Mouse (Mus musculus) MEL-GATA-1-ER (cell line): ENCODE measurements around the gene Hdhd5.

ENCODE experiments used
- DNase-seq: peaks from one replicate; pipeline ENCODE4 v3.0.0-alpha.2; 2012; ENCODE audit warnings: low read depth; ENCODE audit errors: extremely low read depth

Gene Hdhd5

DNA sequence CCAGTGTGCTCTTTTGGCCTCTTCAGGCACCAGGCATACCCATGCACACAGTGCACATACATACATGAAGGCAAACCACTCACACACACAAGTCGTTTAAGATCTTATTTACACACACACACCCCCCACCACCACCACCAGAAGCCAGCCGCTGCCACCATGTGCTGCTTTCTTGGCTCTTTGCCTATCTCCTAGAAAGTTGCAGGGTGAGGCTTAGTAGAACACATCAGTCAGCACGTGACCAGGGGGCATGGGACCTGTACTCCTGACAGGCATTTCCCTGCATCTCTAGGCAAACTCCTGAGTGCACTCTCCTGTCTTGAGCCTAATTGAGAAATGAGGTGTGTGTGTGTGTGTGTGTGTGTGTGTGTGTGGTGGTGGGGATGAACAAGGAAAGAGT lies 46.1 kb downstream of the Hdhd5 start:
- DNase-seq = peak; percentile 60

DNA sequence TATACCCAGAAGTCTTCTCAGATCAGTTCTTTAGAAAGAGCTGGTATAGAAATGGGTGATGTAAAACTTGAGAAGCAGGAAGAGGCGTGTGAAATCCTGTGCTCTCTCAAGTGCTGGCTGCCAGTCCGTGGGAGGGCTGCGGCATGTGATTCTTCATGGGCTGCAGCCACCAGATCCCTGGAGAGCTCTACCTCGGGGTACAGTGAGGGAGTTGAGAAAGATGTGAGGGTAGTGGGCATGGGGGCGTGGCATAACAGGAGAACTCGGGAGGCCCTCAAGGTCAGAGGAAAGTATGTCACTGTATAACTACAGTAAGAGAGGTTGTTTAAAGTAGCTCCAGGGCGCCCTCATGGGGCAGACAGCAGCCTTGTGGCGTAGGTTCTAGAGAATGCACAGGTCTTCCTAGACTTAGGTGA lies 47.9 kb downstream of the Hdhd5 start:
- no peak for DNase-seq

DNA sequence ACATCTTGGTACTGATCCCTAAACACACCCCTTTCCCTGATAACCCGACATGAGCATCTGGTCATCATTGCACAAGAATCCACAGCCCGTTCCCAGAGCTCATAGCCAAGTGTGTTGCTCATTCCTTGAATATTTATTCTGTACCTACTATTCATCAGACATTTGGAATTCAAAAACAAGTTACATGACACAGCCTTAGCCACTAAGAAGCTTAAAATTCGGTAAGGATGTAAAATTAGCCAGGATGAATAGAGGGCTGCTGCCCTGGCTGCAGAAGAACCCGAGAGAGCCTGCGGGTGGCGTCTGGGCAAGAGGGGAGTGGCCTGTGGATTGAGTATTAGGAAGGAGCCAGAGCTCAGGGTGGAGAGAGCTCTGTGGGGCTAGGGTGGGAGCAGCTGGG lies 48.4 kb downstream of the Hdhd5 start:
- no peak for DNase-seq

DNA sequence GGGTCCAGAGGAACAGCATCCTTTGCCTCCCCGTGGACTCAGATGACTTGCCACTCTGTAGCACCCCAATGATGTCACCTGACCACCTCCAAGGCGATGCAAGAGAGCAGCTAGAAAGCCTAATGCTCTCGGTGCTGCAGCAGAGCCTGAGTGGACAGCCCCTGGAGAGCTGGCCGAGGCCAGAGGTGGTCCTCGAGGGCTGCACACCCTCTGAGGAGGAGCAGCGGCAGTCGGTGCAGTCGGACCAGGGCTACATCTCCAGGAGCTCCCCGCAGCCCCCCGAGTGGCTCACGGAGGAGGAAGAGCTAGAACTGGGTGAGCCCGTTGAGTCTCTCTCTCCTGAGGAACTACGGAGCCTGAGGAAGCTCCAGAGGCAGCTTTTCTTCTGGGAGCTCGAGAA lies 49.1 kb downstream of the Hdhd5 start:
- DNase-seq = no peak

DNA sequence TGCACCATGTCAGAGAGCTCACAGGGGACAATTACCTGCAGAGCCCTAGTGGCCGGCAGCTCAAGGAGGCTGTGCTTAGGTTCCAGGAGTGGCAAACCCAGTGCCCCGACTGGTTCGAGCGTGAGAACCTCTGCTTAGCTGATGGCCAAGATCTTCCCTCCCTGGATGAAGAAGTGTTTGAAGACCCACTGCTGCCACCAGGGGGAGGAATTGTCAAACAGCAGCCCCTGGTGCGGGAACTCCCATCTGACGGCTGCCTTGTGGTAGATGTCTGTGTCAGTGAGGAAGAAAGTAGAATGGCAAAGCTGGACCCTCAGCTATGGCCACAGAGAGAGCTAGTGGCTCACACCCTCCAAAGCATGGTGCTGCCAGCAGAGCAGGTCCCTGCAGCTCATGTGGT lies 49.6 kb downstream of the Hdhd5 start:
- no peak for DNase-seq

DNA sequence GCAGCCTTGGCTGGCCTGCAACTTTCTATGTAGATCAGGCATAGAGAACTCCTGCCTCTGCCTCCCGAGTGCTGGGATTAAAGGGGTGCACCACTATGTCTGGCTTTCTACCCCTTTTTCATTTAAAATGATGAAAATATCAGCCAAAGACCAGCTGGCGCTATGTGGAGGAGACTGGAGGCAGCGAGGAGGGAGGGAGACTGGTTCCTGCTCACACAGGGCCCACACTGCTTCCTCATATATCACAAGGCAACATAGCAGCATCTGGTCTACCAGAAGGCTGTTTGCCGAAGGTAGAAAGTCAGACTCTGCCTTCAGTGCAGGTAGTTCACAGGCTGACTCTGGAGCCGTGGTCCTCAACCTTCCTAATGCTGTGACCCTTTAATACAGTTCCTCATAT lies 50.8 kb downstream of the Hdhd5 start:
- DNase-seq = no peak

DNA sequence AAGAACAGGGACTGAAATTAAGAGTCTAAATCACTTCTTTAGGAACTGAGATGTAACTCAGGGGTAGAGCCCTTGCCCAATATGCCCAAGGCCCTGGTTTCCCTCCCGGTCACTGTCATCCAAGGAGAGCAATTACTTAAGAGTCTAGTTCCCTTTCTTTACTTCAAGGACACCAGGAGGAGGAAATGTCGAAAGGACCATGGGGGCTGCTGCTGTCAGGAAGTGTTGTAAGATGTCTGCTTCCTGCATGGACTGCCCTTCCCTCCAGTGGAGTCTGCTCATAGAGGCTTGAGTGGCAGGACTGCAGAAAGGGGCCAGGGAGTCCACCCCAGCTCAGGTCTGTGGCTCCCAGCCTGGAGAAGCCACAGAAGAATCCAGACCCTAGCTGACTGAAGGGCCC lies 51.8 kb downstream of the Hdhd5 start:
- DNase-seq = no peak

DNA sequence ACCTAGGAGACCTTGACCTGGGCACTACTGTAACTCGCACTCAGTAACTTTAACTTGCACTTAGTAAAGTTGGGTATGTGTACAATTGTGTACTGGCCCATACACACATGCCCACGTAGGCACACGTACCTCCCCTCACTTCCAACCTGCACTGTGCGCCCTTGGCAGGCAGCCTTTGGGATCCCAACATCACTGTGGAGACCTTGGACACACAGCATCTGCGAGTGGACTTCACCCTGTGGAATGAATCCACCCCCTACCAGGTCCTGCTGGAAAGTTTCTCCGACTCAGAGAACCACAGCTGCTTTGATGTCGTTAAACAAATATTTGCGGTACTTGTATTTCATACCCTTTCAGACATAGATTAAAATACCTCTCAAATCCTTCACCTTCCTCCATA lies 55.8 kb downstream of the Hdhd5 start:
- DNase-seq = no peak

DNA sequence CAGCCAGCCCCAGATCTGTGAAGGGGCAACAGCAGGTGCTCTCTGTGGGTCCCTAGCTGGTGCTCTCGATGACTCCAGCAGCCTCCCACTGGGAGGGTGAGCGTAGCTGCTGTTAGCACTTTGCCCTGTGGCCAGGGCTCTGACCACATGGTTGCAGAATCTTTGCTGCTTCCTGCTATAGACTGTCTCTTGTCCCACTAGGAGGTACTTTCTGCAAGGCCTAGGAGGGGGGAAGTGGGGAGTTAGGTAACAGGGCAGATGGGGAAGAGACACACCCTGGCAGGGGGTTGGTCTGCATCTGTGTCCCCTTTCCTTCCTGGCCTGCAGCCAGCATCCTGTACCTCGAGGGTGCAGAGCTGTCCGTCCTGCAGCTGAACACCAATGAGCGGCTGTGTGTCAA lies 57.7 kb downstream of the Hdhd5 start:
- no peak for DNase-seq

DNA sequence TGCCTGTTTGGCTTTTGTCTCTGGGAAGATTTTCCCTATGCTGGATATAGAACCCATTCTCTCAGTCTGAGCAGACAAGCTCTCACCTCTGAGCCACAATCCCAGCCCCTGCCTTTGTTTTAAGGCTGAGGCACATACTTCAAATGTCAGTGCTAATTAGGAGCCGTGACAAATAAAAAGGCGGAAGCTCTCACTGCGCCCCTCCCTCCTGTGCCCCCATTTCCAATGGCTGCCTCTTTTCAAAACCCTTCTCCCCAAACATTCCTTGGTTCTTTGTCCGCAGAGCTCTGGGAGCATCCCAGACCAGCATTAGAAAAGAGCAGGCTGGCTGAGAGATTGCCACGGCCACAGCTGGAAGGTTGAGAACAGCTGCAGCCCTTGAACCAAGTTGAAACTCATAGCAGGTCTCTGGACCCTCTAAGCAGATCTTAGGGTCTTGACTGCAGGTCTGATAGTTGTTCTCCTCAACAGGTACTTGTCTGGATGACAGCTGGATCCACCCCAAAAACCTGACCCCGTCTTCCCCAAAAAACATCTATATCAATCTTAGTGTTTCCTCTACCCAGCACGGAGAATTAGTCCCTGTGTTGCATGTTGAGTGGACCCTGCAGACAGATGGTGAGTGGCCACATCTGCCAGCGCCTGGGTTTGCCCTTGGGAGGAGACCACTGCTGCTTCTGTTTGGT lies 58.5 kb downstream of the Hdhd5 start:
- no peak for DNase-seq

DNA sequence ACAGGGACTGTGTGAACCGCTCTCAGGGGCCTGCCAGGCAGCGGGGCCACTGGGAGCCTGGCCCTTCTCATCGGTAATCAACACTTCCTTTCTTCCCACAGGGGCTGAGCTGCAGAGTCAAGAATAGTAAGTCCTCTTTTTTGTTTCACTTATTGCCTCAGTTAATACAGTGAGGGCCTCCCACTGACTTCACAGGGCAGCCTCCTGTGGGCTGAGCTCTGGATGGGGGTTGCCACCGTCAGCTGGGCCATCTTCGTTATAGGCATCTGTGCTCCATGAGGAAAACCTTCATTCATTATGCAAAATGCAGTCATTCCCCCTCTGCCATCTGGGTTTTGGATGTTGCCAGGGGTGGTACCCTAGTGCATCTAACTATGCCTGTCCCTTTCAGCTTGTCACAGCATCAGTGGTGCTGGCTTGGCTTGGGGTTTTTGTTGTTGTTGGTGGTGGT lies 59.1 kb downstream of the Hdhd5 start:
- no peak for DNase-seq

DNA sequence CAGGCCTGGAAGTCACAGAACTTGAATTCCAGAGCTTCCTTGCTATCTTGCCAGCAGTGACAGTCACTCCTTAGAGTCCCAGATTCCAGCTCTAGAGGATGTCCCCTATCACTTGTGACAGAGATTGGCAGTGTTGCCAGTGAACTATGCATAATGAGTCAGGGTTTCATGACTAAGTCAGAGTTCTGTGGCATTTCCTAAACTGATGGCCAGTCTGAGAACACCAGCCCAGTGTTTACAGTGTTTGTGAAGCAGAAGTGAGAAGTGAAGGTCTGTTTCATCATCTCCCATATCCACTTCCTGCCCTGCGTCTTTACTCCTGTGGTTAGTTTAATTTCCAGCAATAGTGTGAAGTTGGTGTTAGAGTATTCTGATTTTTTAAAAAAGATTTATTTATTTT lies 60.5 kb downstream of the Hdhd5 start:
- no peak for DNase-seq

DNA sequence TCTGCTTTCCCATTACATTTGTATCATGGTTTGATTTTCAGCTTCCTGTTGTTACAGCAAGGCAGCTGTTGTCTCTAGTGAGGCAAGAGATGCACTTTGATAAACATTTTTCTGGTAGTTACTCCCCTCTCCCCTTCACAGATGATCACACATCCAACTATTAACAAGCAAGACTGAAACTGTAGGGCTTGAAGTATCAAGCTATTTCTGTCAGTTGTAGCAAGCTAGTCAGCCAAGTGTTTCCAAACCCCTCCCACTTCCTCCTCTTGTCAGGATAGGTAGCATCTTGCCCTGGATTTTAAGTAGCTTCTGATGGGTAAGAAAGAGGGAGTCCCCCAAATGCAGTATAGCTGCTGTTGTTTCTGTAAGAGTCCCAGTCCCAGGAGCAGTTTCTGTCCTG lies 61.3 kb downstream of the Hdhd5 start:
- no peak for DNase-seq

DNA sequence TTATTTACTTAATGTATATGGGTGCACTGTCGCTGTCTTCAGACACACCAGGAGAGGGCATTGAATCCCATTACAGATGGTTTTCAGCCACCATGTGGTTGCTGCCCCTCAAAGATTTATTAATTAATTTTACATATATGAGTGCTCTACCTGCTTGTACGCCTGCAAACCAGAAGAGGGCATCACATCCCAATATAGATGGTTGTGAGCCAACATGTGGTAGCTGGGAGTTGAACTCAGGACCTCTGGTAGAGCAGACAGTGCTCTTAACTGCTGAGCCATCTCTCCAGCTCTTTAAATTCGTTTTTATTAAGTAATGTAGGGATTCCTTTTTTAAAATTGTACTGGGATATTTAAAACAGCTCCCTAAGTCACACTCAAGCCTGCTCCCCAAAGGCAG lies 61.9 kb downstream of the Hdhd5 start:
- DNase-seq = no peak

DNA sequence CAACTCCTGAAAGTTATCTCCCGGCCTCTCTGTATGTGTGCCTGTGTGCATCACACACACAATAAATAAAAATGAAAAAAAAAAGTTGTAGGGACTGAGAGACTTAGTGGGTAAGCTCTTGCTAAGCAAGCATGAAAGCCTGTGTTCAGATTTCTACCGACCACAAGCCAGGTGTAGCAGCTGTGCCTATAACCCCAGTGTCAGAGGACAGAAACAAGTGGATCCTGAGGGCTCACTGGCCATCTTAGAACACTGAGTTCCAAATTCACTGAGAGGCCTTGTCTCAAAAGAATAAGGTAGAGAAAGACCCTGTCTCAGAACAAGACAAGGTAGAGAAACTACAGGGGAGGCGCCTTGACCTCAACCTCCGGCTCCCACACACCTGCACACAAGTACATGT lies 62.9 kb downstream of the Hdhd5 start:
- no peak for DNase-seq

DNA sequence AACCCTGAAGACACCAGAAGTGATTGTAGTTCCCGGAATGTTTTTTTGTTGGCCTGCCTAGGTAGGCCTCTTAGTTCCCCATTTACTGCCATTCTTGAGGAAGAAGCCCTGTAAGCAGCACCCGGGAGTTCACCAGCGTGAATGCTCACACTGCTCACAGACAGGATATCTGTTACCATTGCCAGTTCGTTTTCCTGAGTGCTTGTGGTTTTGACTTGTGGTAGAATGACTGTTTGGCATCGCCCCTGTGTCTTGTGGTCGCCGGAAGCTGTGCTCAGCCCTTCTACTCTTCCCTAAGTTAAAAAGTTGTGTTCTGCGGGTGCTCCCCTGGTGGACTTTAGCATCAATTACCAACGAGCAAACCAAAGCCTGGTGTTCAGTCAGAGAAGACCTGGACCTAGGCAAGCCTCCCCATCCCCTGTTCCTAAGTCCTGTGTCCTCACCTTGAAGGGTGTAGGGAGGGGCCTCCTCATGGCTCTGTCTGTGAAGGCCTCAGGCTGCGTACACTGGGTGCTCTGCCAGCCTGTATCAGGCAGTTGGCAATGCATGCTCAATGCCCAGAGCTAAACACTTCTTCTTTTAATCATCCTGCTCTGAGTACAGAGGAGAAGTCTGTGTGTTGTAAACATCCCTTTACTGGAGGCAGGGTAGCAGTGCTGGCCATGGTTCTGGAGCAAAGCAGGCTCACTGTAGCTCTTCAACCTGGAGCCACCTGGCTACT lies 64.3 kb downstream of the Hdhd5 start:
- DNase-seq = peak; percentile 90

DNA sequence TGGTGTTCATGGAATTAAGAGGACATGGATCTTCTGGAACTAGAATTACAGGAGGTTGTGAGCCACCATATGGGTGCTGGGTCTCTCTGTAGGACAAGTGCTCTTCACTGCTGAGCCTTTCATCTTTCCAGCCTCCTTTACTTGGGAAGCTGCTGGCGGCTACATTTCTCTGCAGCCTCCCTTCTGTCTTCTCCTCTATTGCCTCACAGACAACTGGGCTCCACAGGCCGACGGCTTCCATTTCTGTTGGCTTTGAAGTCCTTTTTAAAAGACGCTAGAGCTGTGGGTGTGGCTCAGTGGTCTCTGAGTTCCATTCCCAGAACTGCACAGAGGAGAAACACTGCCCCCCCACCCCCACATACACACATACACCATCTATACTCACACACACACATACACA lies 65.7 kb downstream of the Hdhd5 start:
- DNase-seq = no peak

DNA sequence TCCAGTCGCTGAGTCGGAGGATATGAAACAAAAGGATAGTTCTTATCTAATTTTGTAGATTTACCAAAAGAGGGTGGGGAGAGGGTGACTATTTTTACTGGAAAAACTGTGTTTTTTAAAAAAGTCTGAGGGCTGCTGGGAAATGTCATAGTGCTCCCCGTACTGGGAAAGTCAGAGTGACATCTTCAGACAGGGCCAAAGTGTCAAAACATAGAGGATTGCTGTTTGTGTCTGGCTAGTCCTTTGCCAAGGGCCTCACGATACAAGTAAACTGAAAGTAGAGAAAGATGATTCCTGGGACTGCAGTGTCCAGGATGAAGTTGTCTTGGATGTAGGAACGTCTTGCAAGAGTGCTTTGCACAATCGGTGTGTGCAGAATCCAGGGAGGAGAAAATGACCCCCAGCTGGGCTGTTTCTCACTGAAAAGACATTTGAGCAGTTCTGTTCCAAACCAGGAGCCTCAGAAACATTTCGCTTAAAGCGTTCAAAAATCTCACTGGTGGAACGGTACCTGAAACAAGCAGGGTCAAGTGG lies 66.6 kb downstream of the Hdhd5 start:
- no peak for DNase-seq

DNA sequence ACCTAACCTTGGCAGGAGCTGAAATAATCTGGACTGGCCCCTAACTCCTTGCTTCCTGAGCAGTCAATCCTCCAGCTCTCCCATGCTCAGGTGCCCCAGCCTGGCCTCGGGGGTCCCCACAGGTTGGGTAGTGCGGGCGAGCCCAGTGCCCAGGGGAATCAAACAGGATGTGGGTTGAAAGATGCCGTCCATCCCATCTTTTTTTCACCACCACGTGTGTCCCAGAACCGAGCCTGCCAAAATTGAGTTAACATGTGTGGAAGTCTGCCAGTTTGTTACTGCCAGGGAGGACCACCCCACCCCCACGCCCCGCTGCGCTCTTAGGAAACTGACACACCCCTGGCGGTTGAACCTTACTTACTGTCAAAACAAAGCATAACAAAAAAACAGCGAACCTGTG lies 67.2 kb downstream of the Hdhd5 start:
- no peak for DNase-seq

DNA sequence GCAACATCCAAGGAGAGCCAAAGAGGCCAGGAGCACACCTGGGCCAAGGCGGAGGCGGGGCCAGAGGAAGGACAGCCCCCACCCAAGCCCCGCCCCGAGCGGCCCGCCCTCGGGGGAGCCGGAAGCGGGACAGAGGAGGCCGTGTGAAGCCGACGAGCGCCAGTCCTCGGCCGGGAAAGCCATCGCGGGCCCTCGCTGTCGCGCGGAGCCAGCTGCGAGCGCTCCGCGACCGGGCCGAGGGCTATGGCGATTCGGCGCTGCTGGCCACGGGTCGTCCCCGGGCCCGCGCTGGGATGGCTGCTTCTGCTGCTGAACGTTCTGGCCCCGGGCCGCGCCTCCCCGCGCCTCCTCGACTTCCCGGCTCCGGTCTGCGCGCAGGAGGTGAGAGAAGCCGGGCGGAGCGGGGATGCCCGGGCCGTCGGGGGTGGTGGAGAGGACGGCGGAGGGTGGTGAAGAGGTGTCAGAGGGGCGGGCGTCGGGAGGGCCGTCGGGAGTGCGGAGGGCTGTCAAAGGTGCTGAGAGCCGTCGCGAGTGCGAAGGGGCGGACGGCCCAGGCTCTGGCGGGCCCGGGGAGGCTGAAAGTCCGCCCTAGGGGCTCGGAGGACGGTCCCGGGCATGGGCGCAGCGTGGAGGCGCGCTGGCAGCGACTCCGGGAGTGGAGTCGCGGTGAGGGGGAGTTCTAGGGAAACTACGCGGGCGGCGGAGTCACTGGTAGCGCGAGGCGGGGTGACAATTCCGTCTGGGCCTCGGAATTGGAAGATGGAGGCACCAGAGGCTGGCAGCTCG lies 67.8 kb downstream of the Hdhd5 start, which contains the start of gene Il17ra:
Gene Il17ra (plus strand): TSS at position 162 of the 786 bp plus-strand sequence.
- DNase-seq = no peak

DNA sequence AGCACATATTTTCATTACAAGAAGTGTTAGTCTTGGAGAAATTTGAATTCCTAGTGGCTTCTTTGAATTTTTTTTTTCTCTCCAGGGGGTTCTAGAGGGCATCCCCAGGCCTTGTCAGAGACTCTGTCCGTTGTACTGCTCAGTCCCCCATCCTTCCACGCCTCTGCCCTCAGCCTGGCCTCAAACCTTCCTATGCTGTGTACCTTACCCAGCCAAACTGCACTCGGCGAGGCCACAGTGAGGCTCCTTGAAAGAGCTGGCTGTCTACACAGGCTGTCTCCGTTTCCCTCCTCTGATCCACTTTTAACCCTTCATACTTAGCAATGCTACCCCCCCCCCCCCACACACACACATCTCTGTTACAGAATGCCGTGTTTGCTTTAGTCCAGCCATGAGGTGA lies 68.9 kb downstream of the Hdhd5 start:
- no peak for DNase-seq

DNA sequence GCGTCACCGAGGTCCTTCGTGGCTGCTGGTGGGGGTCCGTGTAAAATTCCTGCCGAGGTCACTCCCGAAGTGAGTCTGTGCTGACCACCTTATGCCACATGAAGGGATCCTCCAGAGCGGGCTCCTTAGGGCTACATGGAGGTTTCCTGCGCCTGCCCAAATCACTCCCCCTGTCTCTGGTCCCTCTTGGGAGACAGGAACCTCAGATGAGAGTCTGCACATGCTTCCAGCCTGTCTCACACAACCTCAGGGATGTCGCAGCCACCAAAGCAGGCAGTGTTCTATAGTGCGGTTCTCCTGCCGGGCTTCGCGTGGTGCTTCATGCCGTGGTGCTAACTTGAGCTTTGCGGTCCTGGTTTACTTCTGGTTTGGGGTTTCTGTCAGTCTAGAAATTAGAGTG lies 69.9 kb downstream of the Hdhd5 start:
- no peak for DNase-seq
